In the genomic region with DNA sequence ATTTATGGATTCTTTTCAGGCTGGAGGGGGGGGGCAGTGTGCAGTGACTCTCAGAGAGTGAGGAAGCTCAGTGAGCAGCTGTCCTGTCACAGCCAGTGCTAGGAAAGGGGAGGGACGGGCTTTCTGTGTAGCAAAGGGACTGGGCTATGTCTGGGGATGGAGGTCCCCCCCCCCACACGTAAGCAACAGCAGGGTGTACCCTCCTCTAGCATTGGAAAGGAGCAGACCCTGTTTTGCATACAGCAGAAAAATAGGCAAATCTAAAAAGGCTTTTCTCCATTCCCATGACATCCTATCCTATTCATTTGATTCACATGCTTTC, we compare ENCODE assay signal across 11 mouse cellular contexts.
DNase-seq lines count a peak whose midpoint lies in the region; ATAC-seq and TF ChIP-seq lines count a peak whose summit lies in the region.
"Had no signal": no experiment of that assay in that cellular context is flagged by ENCODE, and none has a peak within 500 bp of the region (broad histone marks: within the 10 kb centered on the region; RNA-seq: fewer than 3 reads in every experiment).

No protein-coding gene starts in this region.

- peaks cover 3% of the 10 kb centered on the region; the same call in 1 of the 2 replicates for H3K4me1 ChIP-seq in lung, embryonic 14.5 days (ENCODE audit: insufficient read depth)
- H3K4me1 ChIP-seq in forebrain, postnatal 0 days (ENCODE audit: insufficient read depth): no peaks in the 10 kb centered on the region
- peaks cover 3% of the 10 kb centered on the region; the same call in 1 of the 2 replicates for H3K4me1 ChIP-seq in midbrain, embryonic 15.5 days
- H3K4me1 ChIP-seq: liver, embryonic 12.5 days had no signal

- no peak overlapping the region for H3K27ac ChIP-seq in lung, embryonic 14.5 days (ENCODE audit: low read depth)
- no peak overlapping the region for H3K27ac ChIP-seq in forebrain, postnatal 0 days (ENCODE audit: low read depth, low read length)
- no peak overlapping the region for H3K27ac ChIP-seq in midbrain, embryonic 15.5 days
- H3K27ac ChIP-seq: liver, embryonic 12.5 days had no signal

- peak; percentile 91 for ATAC-seq in lung, embryonic 14.5 days (ENCODE audit: insufficient read depth)
- ATAC-seq in forebrain, postnatal 0 days: peak; percentile 55
- peak; percentile 65 for ATAC-seq in midbrain, embryonic 15.5 days (replicated peaks)
- ATAC-seq: liver, embryonic 12.5 days had no signal

- peak overlapping the region; percentile 42 for H3K4me2 ChIP-seq in lung, embryonic 14.5 days
- H3K4me2 ChIP-seq in forebrain, postnatal 0 days (ENCODE audit: low read depth): no peak overlapping the region
- no peak overlapping the region for H3K4me2 ChIP-seq in midbrain, embryonic 15.5 days
- H3K4me2 ChIP-seq: liver, embryonic 12.5 days had no signal

- peak; percentile 64 for DNase-seq in heart, adult 11 months
- no peak for DNase-seq in heart, adult 9 months (ENCODE audit: low spot score in 2 of 2)
- peak; percentile 34 for DNase-seq in lung, embryonic 14.5 days
- no peak for DNase-seq in lung, postnatal 10 days
- DNase-seq in forebrain, postnatal 0 days: no peak
- no peak for DNase-seq in adrenal gland, postnatal 4 days (ENCODE audit: low spot score in 2 of 2)
- no peak for DNase-seq in layer of hippocampus, adult 11-12 months (ENCODE audit: low spot score)
- DNase-seq: B cell, adult 2 months; layer of hippocampus, adult 9-11 months had no signal

- no peak overlapping the region for H3K4me3 ChIP-seq in lung, embryonic 14.5 days (ENCODE audit: low read depth, low read length)
- no peak overlapping the region for H3K4me3 ChIP-seq in forebrain, postnatal 0 days (ENCODE audit: low read depth, low read length)
- no peak overlapping the region for H3K4me3 ChIP-seq in midbrain, embryonic 15.5 days
- H3K4me3 ChIP-seq: liver, embryonic 12.5 days had no signal

- H3K27me3 ChIP-seq in lung, embryonic 14.5 days (ENCODE audit: insufficient read depth, low read length): no peaks in the 10 kb centered on the region
- H3K27me3 ChIP-seq in forebrain, postnatal 0 days (ENCODE audit: insufficient read depth, low read length): no peaks in the 10 kb centered on the region
- no peaks in the 10 kb centered on the region for H3K27me3 ChIP-seq in midbrain, embryonic 15.5 days (replicated peaks)
- H3K27me3 ChIP-seq: liver, embryonic 12.5 days had no signal

- 14% methylated on average over 2 of the region's 2 CpGs for WGBS in lung, embryonic 14.5 days
- 34% methylated on average over 2 of the region's 2 CpGs for WGBS in forebrain, postnatal 0 days
- 29% methylated on average over 2 of the region's 2 CpGs for WGBS in midbrain, embryonic 15.5 days

- no peak overlapping the region for H3K9ac ChIP-seq in lung, embryonic 14.5 days
- no peak overlapping the region for H3K9ac ChIP-seq in forebrain, postnatal 0 days
- no peak overlapping the region for H3K9ac ChIP-seq in midbrain, embryonic 15.5 days
- H3K9ac ChIP-seq: liver, embryonic 12.5 days had no signal

- H3K36me3 ChIP-seq in lung, embryonic 14.5 days (ENCODE audit: insufficient read depth): no peaks in the 10 kb centered on the region
- no peaks in the 10 kb centered on the region for H3K36me3 ChIP-seq in forebrain, postnatal 0 days (ENCODE audit: insufficient read depth)
- H3K36me3 ChIP-seq in midbrain, embryonic 15.5 days (replicated peaks): no peaks in the 10 kb centered on the region
- H3K36me3 ChIP-seq: liver, embryonic 12.5 days had no signal

- no peak for TF ChIP-seq CTCF in lung, embryonic 14.5 days (IDR thresholded peaks at IDR 0.05; ENCODE audit: low read depth)
- TF ChIP-seq CTCF in forebrain, postnatal 0 days (IDR thresholded peaks at IDR 0.05; ENCODE audit: low read depth): no peak

- no peaks in the 10 kb centered on the region for H3K9me3 ChIP-seq in lung, embryonic 14.5 days (ENCODE audit: low read depth, low read length)
- no peaks in the 10 kb centered on the region for H3K9me3 ChIP-seq in forebrain, postnatal 0 days (ENCODE audit: low read length)
- no peaks in the 10 kb centered on the region for H3K9me3 ChIP-seq in midbrain, embryonic 15.5 days
- H3K9me3 ChIP-seq: liver, embryonic 12.5 days had no signal

Comparison
In these comparisons a context has a peak if more than half of its experiments do, and no peak if none do; other contexts are left out.
1. DNase-seq: peak in heart, adult 11 months (single experiment) and lung, embryonic 14.5 days (single experiment); none in heart, adult 9 months (0 of 2), lung, postnatal 10 days (single experiment), forebrain, postnatal 0 days (single experiment), adrenal gland, postnatal 4 days (0 of 2) and layer of hippocampus, adult 11-12 months (single experiment).
2. Peak in every context shown above with its lines, with median percentiles within 50 percentile points of each other: ATAC-seq.